Mouse (Mus musculus) urinary bladder, postnatal 36 days (tissue): Measurements from ENCODE around the gene Smurf1.

Experiments
- DNase-seq, 2 experiments: peaks; one replicate each; pipeline ENCODE4 v3.0.0; 2022; ENCODE audit warnings: low spot score in 2 of 2, mixed read lengths in 1 of 2

Gene Smurf1

GRCm38 (mm10) chr5:144965639-144966351 lies at the start of gene Smurf1:
Gene Smurf1 (minus strand): TSS chr5:144965847.
- peak; percentile 72 to 75 for DNase-seq

- DNase-seq: no peak
Observed at GRCm38 (mm10) chr5:145014278-145014677, 48.6 kb upstream of the Smurf1 start.

- no peak for DNase-seq
Observed at GRCm38 (mm10) chr5:145008878-145009659, 43.4 kb upstream of the Smurf1 start.

- no peak for DNase-seq
Observed at GRCm38 (mm10) chr5:145005596-145005995, 39.9 kb upstream of the Smurf1 start.

- DNase-seq: no peak
Observed at GRCm38 (mm10) chr5:145004495-145004894, 38.8 kb upstream of the Smurf1 start.

GRCm38 (mm10) chr5:145003362-145003761 lies 37.7 kb upstream of the Smurf1 start:
- no peak for DNase-seq

- no peak for DNase-seq
Observed at GRCm38 (mm10) chr5:144998491-144998890, 32.8 kb upstream of the Smurf1 start.

- no peak for DNase-seq
Observed at GRCm38 (mm10) chr5:144990481-144990880, 24.8 kb upstream of the Smurf1 start.

- no peak for DNase-seq
Observed at GRCm38 (mm10) chr5:144990051-144990450, 24.4 kb upstream of the Smurf1 start.

GRCm38 (mm10) chr5:144989061-144989405 lies 23.4 kb upstream of the Smurf1 start:
- DNase-seq: no peak

GRCm38 (mm10) chr5:144988340-144989060 lies 22.9 kb upstream of the Smurf1 start:
- DNase-seq: peak; percentile 14 to 26

- no peak for DNase-seq
Observed at GRCm38 (mm10) chr5:144987561-144987960, 21.9 kb upstream of the Smurf1 start.

GRCm38 (mm10) chr5:144984839-144985238 lies 19.2 kb upstream of the Smurf1 start:
- no peak for DNase-seq

- DNase-seq: no peak
Observed at GRCm38 (mm10) chr5:144983227-144983626, 17.6 kb upstream of the Smurf1 start.

- no peak for DNase-seq
Observed at GRCm38 (mm10) chr5:144979110-144979509, 13.5 kb upstream of the Smurf1 start.

- peak; percentile 75 to 83 for DNase-seq
Observed at GRCm38 (mm10) chr5:144978533-144979107, 13.0 kb upstream of the Smurf1 start.

- DNase-seq: no peak
Observed at GRCm38 (mm10) chr5:144971266-144971665, 5.6 kb upstream of the Smurf1 start.

- peak; percentile 84 to 88 for DNase-seq
Observed at GRCm38 (mm10) chr5:144964872-144965638, 592 bp downstream of the Smurf1 start.

- no peak for DNase-seq
Observed at GRCm38 (mm10) chr5:144964465-144964864, 1.2 kb downstream of the Smurf1 start.

- peak in 1 of 2 experiments; percentile 60 for DNase-seq
Observed at GRCm38 (mm10) chr5:144963817-144964261, 1.8 kb downstream of the Smurf1 start.

GRCm38 (mm10) chr5:144963401-144963800 lies 2.2 kb downstream of the Smurf1 start:
- no peak for DNase-seq
